Mouse (Mus musculus) cerebellum, postnatal 10 days (tissue): ENCODE data around the gene Cby3.

Source experiments
- DNase-seq, 2 experiments: peaks; one replicate each; pipeline ENCODE4 v3.0.0; 2021; ENCODE audit warnings: mixed read lengths in 2 of 2

The Cby3 gene

DNA sequence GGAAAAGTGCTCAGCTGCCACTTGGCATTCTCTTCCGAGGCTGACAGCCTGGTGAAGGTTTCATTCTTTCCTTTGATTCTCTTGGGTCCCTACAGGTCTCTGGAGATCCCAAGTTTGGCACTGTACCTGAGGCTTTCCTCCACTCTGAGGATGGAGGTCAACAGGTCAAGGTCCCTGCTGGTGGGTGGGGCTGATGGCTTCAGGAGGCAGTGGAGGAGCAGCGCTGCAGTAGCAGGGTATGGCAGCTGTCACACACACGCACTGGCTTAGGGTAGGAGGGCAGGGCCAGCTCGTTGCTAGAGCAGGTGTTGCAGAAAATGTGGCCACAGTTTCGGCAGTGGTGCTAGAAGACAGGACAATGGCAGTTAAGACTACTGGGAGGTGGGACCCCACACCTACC, 35.4 kb downstream of the Cby3 start:
- peak in 1 of 2 experiments; percentile 32 for DNase-seq

DNA sequence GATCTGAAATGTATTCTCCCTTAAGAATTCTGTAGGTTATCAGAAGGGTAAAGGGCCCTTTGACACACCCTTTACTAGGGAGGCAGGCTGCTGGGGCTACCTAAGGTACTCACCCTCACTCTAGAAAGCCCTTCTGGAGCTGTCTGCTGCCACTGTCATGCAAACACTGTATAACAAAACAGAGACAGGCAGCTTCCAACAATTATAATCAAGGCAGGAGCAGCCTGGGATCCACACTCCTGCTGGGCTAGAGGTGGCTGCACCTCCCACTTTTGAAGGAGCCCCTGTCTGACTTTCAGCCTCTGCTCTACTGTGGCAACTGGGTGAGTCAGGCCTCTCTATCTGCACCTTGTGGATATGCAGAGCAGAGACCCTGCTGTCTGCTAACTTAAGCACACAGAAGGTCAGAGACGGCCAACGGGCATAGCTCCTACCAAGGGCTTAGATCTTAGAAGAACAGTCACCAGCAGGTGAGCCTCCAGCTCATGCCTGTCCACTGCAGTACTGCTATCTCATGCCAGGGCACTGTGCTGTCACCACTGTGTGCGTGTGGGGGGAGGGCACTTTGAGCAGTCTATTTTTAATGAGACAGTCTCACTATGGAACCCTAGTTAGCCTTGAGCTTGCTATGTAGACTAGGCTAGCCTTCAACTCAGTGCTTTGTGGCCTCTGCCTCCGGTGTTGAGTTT, 37.2 kb downstream of the Cby3 start:
- DNase-seq, result no peak

DNA sequence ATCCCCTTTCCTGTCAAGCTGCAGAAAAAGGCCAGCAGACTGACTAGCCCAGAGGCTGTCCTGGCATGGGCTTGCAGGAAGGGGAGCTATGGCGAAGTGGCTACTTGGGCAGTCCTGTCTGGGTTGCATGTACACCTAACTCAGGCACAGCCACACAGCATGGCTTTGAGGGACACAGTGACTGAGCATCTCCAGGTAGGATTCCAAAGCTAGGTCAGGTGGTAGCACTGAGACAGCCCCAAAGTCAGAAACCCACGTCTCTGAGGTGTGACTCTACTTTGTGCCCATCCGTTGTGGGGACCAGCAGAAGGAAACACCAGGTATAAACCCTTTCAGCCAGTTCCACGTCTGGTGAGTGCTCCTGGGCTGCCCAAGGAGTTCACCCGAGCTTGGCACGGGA, 39.0 kb downstream of the Cby3 start:
- DNase-seq, result no peak

DNA sequence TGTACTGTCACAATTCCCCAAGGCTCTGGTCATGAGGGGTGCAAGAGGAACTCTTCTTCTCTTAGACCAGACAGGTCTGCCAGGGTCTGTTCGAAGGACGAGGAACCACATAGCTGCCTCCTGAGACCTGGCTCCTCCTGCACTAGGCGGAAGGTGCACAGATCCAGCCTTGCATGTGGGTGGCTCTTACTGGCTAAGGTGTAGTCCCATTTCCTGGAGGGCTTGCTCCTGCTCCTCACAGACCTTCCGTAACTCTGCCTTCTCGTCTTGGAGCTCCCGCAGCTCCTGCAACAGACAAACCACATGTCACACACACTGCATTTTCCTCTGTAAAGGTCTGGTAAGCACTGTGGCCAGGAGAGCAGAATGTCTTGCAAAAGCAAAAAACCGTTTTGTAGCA, 40.5 kb downstream of the Cby3 start:
- DNase-seq, result no peak

DNA sequence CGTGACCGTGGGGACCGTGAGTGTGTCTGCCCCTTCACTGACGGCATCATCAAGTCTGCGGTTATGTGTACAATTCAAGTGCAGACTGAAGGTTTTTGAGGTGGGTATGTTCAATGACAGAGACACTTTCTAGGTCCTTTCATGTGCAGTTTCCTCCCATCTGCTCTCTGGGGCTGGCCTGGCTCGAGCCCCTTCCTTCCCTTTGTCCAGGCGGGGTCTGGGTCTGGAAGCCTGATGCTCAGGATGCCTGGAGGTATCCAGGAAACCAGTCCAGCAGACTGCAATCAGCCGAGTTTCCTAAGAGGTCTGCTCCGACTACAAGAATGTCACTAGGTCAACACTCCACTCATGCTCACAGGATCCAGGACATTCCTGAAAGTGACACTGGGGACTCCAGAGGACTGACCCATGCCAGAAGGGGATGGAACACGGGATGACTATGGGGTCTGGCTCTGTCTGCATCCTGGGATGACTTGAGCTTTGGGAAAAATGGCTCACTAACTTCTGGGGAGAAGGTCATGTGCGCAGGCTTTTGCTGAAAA, 42.6 kb downstream of the Cby3 start:
- DNase-seq, result no peak

DNA sequence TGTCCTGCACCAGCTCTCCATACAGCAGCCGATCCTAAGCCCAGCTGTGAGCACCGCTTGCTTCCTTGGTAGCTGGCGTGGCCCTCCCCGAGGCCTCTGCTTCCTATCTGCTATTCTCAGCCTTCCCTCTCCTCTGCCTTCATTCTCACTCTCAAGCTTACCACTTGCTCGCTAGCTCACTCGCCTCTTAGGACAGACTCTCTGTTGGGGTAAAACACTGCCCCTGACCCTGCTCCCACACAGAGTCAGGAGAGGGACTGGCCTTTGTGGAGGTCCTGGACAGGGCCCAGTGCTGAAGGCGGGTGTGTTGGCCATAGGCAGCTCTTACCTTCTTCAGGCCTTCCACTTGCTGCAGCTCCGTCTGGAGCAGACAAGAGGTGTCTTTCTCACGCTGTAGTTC, 43.1 kb downstream of the Cby3 start:
- DNase-seq, result no peak

DNA sequence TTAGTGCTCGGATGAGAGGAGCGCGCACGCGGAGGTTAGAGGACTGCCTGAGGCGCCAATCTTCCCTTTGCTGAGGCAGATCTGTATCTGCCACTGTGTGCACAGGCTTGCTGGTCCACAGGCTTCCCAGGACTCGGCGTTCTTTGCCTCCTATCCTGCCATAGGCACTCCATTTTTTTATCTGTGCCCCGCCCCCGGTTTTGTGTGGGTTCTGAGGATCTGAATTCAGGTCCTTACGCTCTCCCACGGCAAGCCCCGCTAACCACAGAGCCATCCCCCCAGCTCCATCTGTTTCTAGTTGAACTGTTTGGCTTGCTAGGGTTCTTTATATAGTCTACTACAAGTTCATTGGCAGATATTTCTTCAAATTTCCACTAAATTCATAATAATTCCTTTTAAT, 44.5 kb downstream of the Cby3 start:
- DNase-seq, result no peak

DNA sequence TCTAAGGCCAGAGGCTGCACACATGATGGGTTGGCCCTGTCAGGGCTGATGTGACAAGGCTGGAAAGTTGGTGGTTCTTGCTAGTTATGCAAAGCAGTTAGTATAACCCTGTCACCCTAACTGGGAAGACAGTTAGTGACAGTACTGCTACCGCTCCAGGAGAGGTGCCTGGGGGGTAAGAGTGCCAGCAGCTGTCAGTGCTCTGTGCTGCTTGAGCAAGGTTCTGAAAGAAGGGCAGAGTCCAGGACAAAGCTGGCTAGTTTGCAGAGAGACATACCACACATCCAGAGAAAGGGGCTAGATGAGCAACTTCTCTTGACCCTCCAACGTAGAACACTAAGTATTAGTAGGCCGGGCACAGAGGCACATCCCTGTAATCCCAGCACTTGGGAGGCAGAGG, 48.2 kb downstream of the Cby3 start:
- DNase-seq, result no peak

DNA sequence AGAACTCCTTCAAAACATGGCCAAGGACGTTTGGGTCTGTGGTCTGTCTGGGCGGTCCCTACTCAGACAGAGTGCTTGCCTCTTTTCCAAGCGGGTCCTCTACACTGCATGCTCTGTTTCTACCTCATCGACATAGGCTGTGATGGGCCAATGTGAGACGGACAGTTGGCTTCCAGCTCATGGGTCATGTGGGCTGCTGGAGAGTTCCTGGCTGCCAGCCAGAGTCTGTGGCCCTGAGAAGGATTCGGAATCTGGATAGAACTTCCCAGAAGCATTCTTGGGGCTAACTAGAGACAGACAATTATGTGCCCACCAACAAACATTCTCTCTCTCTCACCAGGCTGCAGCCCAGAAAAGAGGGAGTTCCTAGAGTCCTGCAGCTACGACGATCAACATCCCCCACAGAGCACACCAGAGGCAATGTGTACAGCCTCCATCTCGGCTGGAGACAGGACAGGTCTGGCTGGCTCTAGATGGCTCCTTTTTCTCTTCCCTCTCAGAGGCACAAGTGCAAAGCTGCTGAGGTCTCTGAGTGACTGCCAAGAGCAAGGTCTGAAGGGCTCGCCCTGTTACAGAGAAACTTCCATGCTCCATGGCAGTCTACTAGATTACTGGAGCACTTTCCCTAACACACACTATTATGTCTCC, 49.2 kb downstream of the Cby3 start:
- peak; percentile 81 to 83 for DNase-seq

DNA sequence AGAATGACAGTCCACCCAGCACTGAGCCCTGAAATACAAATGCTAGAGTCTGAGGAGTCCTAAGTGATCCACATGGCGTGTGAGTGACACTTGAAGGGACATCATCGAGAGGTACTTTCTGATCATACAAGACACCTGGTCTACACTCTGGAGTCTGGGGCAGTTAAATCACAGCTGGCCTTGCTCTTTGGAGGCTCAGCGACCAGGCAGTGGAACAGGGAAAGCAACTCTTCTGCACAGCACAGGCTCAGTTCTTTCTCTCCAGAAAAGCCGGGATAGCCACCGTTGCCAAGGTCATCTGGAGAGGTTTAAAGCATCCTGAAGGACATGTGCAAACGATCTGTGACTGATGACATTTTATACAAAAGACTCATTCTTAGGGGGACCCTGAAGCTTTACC, 53.0 kb downstream of the Cby3 start:
- no peak for DNase-seq
